Mouse (Mus musculus) kidney, postnatal 0 days (tissue): ENCODE results near the gene Ghdc. TPM values are rescaled to one million over a fixed set of nuclear protein-coding genes. Genes with fewer than 3 reads are reported as not detected.
A peak's percentile ranks its signal among the peaks of the same experiment; 100 is the strongest.

Source experiments
- ATAC-seq: fragments of 200-750 bp; cut with Nextera tagmentation; replicated peaks from 2 replicates; pipeline ENCODE4 v1.8.0; 2017; ENCODE audit warnings: low read depth, moderate number of reproducible peaks, moderate TSS enrichment, moderate library complexity; ENCODE audit not compliant: low FRiP score
- DNase-seq: peaks from one replicate; pipeline ENCODE4 v3.0.0-alpha.2; 2016; ENCODE audit warnings: low spot score
- H3K27ac ChIP-seq: fragments of 300-500 bp; sonication (generic); 2 replicates; pipeline ENCODE4 v1.5.1; 2014; ENCODE audit warnings: mild to moderate bottlenecking
- H3K27me3 ChIP-seq: fragments of 300-500 bp; sonication (generic); 2 replicates; pipeline ENCODE4 v1.6.1; 2014; ENCODE audit warnings: low read length, mixed read lengths; ENCODE audit not compliant: insufficient read depth
- H3K36me3 ChIP-seq: fragments of 300-500 bp; sonication (generic); 2 replicates; pipeline ENCODE4 v1.6.1; 2014; ENCODE audit warnings: low read length, mixed read lengths; ENCODE audit not compliant: insufficient read depth
- H3K4me1 ChIP-seq: fragments of 300-500 bp; sonication (generic); replicated peaks from 2 replicates; pipeline ENCODE4 v1.6.1; 2014; ENCODE audit warnings: antibody characterized with exemption, low read length, mixed read lengths; ENCODE audit not compliant: insufficient read depth
- H3K4me2 ChIP-seq: fragments of 300-500 bp; sonication (generic); 2 replicates; pipeline ENCODE4 v1.6.1; 2014; ENCODE audit warnings: mild to moderate bottlenecking, low read length, moderate library complexity, mixed read lengths
- H3K4me3 ChIP-seq: fragments of 300-500 bp; sonication (generic); replicated peaks from 2 replicates; pipeline ENCODE4 v1.5.1; 2014; ENCODE audit warnings: low read depth, low read length
- H3K9ac ChIP-seq: fragments of 300-500 bp; sonication (generic); 2 replicates; pipeline ENCODE4 v1.6.1; 2014; ENCODE audit warnings: low read depth, low read length
- H3K9me3 ChIP-seq: fragments of 300-500 bp; sonication (generic); replicated peaks from 2 replicates; pipeline ENCODE4 v1.6.1; 2016; ENCODE audit warnings: low read length, inconsistent platforms, mixed read lengths
- CTCF ChIP-seq: IDR thresholded peaks from 2 replicates; pipeline ENCODE4 v1.5.1; 2016; ENCODE audit warnings: antibody characterized with exemption, low read depth, mild to moderate bottlenecking, moderate library complexity
- WGBS: fragments of 180-500 bp; shearing (Covaris S2); extraction: QIAGEN DNeasy Blood & Tissue Kit; methylation state at CpG from one replicate; pipeline ENCODE4 v1.1.7; 2014; 5-methylcytosine and 5-hydroxymethylcytosine counted together
- polyA plus RNA-seq: library from polyadenylated mRNA; unstranded; fragments of >200 nt; fragmentation: Nextera tagmentation; extraction: Ambion mirVana; gene quantifications from 2 replicates; pipeline ENCODE4 v1.2.1, GENCODE M21; 2015

The Ghdc gene
- polyA plus RNA-seq, 1 experiment from 2014 or later: 4.8 TPM

DNA sequence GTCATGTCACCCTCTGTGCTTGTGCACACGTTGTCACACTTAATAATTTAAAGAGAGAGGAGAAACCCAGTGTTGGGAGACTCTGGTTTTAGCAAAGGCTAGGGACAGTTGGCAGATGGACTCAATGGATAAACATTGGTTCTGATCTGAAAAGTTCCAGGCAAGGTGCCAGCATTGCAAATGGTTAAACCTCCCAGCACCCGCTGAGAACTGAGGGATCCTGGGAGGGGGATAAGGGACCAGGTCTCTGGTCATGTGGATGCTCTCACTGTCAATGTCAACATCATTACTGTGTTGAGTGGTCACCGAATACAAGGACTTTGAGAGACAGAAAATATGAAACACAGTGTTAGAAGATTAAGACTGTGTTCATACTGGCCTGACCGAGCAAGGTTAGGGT, 46.0 kb upstream of the Ghdc start:
- WGBS: 52% methylated on average over 4 of the region's 4 CpGs
- Histone ChIP-seq H3K4me3 (no peak overlapping the region), H3K36me3 (no peaks in the 10 kb centered on the region), H3K9ac (no peak overlapping the region), H3K9me3 (no peaks in the 10 kb centered on the region), H3K4me2 (no peak overlapping the region), H3K4me1 (no peaks in the 10 kb centered on the region), H3K27me3 (no peaks in the 10 kb centered on the region), H3K27ac (no peak overlapping the region)
- no peak for TF ChIP-seq CTCF
- no peak for DNase-seq
- no peak for ATAC-seq

- Histone ChIP-seq H3K4me1 (no peaks in the 10 kb centered on the region), H3K9ac (no peak overlapping the region), H3K36me3 (no peaks in the 10 kb centered on the region), H3K4me3 (no peak overlapping the region), H3K4me2 (no peak overlapping the region), H3K27me3 (no peaks in the 10 kb centered on the region), H3K27ac (no peak overlapping the region), H3K9me3 (no peaks in the 10 kb centered on the region)
- no peak for TF ChIP-seq CTCF
- WGBS: 54% methylated on average over 3 of the region's 3 CpGs
- DNase-seq: no peak
- no peak for ATAC-seq
Observed at GRCm38 (mm10) chr11:100816342-100816741, 45.6 kb upstream of the Ghdc start.

- no peaks in the 10 kb centered on the region for H3K36me3 ChIP-seq
- TF ChIP-seq CTCF: peak; percentile 12; the same call in 1 of the 2 replicates
- peak overlapping the region; percentile 41 for H3K4me2 ChIP-seq
- no peaks in the 10 kb centered on the region for H3K27me3 ChIP-seq
- no peak overlapping the region for H3K4me3 ChIP-seq
- 0 out of 2 replicates have a peak overlapping the region, but pooled peaks have one; percentile 5 for H3K27ac ChIP-seq
- no peaks in the 10 kb centered on the region for H3K4me1 ChIP-seq
- H3K9me3 ChIP-seq: no peaks in the 10 kb centered on the region
- 12% methylated on average over 13 of the region's 13 CpGs for WGBS
- H3K9ac ChIP-seq: 0 out of 2 replicates have a peak overlapping the region, but pooled peaks have one; percentile 1
- ATAC-seq: 0 out of 2 replicates have a peak, but pooled peaks have one; percentile 31
- DNase-seq: peak; percentile 88
Observed at GRCm38 (mm10) chr11:100814498-100814897, 43.7 kb upstream of the Ghdc start.

DNA sequence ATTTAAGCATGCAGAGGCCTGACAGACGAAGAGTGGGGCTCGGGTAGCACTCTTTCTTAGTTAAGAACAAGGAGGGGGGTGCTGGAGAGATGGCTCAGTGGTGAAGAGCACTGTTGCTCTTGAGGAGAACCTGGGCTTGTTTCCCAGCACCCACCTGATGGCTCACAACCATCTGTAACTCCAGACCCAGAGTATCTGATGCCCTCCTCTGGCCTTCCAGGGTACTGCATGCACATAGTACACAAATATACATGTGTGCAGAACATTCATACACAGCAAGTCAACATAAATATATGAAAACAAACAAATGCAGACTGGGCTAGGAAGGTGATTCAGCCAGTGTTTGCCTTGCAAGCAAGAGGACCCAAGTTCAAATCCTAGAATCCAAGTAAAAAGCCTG, 40.4 kb upstream of the Ghdc start:
- Histone ChIP-seq H3K4me1 (no peaks in the 10 kb centered on the region), H3K4me2 (no peak overlapping the region), H3K4me3 (no peak overlapping the region), H3K9me3 (no peaks in the 10 kb centered on the region), H3K36me3 (no peaks in the 10 kb centered on the region), H3K27me3 (no peaks in the 10 kb centered on the region), H3K27ac (peak overlapping the region; percentile 34; the same call in 1 of the 2 replicates), H3K9ac (no peak overlapping the region)
- 73% methylated on average over 2 of the region's 2 CpGs for WGBS
- no peak; the same call in 1 of the 2 replicates for ATAC-seq
- no peak for DNase-seq
- TF ChIP-seq CTCF: peak; percentile 51

DNA sequence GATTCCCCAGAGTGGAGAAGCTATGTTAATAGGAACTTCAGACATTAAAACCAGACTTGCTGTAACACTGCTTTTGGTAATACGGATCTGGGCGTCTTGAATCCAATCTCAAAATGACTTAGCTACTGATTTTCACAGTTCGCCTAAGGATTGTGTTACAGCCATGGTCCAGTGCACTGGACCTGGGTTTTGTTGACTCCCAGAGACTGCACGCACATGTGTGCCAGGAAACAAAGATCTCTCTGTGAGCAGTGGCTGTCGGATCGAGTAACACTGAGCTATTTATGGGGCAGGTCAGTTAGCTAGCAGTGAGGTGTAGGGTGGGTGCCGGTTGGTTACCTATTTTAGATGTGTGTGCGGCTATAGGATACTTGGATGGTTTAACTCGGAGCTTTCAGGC, 39.8 kb upstream of the Ghdc start:
- no peaks in the 10 kb centered on the region for H3K4me1 ChIP-seq
- WGBS: 32% methylated on average over 9 of the region's 9 CpGs
- TF ChIP-seq CTCF: no peak
- ATAC-seq (peak; percentile 82; the same call in 1 of the 2 replicates), DNase-seq (peak; percentile 62)
- H3K27ac ChIP-seq: peak overlapping the region; percentile 34; the same call in 1 of the 2 replicates
- no peak overlapping the region; the same call in 1 of the 2 replicates for H3K4me2 ChIP-seq
- no peaks in the 10 kb centered on the region for H3K27me3 ChIP-seq
- H3K4me3 ChIP-seq: no peak overlapping the region
- H3K9me3 ChIP-seq: no peaks in the 10 kb centered on the region
- no peaks in the 10 kb centered on the region for H3K36me3 ChIP-seq
- no peak overlapping the region for H3K9ac ChIP-seq

DNA sequence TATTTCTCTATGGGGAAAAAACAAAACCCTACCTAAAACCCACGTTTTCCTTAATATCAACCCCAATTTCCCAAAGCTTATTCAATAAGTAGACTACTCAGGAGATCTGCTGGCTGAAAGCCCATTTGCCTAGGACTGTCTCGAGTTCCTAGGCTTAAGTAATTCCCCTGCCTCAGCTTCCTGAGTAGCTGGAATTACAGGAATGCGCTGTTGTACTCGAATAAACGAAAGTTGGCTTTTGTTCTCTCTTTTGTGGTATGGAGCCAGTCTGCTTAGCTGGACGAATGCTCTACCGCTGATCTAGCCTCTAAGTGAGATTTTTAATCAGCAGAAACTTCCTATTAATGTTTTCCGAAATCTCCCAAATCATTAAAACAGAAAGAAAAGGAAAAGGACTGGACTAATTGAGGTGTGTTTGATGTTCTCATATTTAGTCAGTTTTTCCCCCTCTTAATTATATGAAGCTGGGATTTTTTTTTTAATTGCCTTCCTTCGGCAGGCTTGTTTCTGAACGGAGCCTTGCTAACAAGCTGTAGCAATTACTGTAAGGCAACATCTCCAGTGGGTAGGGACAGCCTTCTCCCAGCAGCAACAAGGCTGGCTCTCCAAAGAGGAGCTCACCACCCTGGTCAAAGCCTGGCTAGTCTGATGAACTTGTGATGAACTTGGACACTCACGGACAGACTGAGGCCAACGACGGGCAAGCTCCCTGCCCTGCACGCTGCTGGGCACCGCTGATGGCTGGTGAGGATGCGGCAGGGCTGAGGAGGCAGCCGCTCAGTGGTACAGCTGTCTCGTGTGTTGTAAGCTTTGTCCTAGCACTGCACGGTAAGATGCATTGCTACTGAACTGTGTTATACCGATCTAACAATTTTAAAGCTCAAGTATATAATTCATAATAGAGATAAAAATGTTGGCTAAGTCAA, 35.9 kb upstream of the Ghdc start:
- TF ChIP-seq CTCF: no peak
- no peaks in the 10 kb centered on the region for H3K9me3 ChIP-seq
- DNase-seq (no peak), ATAC-seq (no peak)
- no peak overlapping the region for H3K4me2 ChIP-seq
- H3K4me1 ChIP-seq: no peaks in the 10 kb centered on the region
- H3K9ac ChIP-seq: no peak overlapping the region
- 72% methylated on average over 20 of the region's 20 CpGs for WGBS
- no peak overlapping the region for H3K27ac ChIP-seq
- H3K4me3 ChIP-seq: no peak overlapping the region
- H3K27me3 ChIP-seq: no peaks in the 10 kb centered on the region
- peaks cover 14% of the 10 kb centered on the region for H3K36me3 ChIP-seq
